Mouse (Mus musculus) forelimb bud, embryonic 11.5 days (tissue): ENCODE results near the gene Tmpo.

Source experiments
- DNase-seq: peaks from one replicate; pipeline ENCODE4 v3.0.0-alpha.2; 2012; ENCODE audit warnings: low read depth, low spot score

The Tmpo gene

DNA sequence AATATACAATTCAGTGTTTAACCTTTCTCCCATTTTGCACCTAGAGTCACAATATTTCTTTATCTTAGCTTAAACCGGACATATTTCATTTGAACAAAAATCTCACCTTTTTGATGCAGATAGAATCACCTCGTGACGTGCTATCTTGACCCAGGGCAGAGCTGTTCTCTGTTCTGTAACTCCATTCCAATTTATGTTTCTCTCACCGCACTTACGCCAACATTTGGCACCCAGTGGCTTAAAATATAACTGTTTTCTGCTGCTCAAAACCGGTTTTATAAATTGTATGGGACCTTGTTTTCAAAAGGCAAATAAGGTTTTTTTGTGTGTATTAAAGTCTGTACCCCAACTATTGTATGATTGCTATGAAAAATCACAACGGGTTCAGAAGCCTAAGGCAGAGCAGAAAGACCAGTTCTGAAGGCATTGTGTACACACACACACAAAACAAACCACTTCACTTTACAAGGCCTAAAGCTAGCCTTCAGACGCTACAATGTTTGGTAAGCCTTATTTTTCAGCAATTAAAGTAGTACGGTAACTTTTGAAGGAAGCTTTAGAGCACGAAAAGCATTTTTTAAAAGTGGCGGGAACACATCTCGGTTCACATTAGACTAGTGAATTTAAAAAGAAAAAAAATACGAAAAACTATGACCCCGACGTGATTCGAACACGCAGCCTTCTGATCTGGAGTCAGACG lies at the start of gene Tmpo:
Tmpo (minus strand) TSS at position 555 of the 700 bp plus-strand sequence.
- peak; percentile 31 for DNase-seq

GRCm38 (mm10) chr10:91230400-91230799 lies 49.3 kb upstream of the Tmpo start:
- DNase-seq, result no peak

DNA sequence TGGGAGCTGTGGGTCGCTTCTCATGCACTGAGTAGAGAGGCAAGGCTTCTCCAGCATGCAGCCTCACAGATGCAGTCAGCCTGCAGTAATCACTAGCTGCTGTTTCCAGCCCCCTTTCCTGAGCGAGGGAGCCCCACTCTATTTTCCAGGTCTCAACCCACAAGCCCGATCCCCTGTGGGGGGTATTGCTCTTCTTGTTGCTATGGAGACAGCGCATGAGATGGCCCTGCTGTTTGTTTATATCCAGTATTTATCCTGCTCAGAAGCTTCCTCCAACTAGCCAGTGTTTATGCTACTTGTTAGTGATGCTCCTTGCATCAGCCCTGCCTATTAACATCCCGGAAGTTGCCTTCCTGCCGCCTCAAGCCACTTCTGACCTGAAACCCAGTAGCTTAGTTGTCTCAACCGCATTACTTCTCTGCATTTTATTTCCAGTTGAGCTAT lies 48.4 kb upstream of the Tmpo start:
- DNase-seq, result peak; percentile 79

DNA sequence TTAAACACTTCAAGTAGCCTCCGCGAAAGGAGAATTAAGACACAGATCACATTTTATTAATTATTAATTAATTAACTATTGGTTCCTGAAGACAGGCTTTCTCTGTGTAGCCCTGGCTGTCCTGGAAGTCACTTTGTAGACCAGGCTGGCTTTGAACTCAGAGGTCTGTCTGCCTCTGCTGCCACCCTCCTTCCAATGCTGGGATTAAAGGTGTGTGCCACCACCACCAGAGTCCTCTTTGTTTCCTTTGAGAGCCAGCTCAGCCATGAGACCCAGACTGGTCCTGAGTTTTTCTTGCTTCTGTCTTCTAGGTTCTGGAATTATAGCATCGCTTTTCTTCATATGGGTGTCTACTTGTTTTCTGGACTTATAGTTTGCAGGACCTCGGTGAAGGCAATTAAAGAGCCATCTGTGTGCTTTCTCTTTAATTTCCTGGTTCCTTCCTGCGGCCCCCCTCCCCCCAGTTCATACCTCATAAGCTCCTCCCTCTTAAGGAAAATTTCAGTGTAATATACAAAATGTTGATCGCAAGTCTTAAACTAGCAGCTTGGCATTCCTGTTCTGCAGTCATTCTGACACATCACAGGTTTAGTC lies 47.9 kb upstream of the Tmpo start:
- DNase-seq, result no peak

DNA sequence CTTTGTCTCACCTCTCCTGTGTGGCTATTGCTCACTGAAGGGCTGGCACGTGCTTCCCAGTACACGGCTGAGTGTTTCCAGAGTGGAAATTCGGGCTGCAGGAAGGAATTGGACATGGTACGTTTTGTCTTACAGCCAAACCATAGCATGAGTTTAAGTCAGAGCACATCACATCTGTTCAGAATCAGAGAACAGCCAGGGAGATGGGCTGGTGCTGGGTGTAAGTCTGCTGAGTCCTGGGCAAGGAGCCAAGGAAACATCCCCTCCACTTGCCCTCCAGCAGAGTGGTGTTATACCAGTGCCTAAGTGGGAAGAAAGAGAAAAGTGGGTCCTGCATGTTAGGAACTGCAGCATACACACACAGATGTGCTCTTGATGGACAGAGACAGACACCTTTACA lies 45.9 kb upstream of the Tmpo start:
- DNase-seq, result no peak

DNA sequence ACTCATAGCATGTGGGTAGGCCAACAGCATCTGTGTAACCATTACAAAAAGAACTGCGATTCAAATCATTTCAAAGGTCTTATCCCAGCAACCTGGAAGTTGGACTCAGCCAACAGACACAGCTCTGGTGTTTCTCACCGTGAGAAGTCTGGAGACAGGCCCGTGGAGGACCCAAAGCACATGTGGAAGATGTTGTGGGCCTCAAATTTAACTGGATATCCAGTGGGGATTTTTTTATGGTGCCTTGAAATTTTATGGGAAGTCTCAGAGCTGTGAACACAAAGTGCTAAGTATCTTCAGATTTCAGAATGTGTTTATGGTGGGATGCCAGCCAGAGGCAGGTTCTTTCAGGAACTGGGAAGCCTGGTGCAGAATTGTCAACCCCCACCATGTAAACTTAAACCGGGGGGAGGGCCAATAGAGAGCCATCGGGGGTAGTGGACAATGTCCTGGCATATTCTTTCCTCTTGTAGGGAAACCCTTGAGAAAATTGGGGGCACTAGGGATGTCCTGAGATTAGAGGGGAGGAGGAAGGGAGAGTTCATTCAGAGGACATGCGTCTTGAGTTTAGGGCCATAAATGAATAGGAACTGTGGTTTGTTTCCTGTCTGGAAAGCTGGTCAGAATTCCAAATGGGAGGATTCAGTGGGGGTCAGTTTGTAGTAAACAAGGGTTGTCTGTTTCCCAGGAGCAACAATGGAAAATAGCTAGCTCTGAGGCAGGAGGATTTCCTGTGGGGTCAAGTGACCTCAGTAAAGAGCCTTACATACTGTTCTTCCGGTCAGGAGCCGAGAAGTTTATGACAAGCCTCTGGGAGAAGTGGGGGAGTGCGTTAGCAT lies 41.5 kb upstream of the Tmpo start:
- DNase-seq, result peak; percentile 60

DNA sequence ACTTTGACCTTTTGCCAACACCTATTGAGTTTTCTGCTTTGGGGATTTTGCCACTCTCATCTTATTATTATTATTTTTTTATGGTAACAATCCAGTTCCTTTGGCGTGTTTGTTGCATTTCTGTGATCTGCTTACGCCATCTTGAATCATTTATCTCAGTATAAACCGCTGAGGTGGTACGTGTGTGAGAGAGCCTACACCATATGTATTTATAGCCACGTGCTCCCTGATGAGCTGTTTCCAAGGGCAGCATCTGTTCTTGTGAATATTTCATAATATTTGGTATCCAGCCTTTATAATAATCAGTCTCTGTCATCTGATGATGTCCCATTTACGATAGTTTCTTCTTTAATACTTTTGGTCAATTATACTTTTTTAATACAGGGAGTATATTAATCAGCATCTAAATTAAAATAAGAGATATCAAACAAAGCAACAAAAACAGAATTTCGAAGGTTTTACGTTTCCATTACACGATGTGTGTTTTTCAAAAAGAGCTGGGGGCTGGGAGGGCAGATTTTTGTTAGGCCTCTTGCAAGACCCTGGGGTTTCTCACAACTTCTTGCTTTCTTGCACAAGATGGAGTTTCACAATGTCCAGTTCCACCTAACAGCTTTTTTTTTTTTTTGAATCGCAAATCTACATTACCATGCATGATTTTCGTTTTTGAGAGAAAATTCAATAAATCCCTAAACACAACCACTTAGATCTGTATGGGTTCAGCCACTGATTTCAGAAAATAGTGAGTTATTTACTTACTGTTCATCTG lies 28.0 kb upstream of the Tmpo start:
- peak; percentile 11 for DNase-seq

GRCm38 (mm10) chr10:91208461-91208860 lies 27.3 kb upstream of the Tmpo start:
- peak; percentile 18 for DNase-seq

DNA sequence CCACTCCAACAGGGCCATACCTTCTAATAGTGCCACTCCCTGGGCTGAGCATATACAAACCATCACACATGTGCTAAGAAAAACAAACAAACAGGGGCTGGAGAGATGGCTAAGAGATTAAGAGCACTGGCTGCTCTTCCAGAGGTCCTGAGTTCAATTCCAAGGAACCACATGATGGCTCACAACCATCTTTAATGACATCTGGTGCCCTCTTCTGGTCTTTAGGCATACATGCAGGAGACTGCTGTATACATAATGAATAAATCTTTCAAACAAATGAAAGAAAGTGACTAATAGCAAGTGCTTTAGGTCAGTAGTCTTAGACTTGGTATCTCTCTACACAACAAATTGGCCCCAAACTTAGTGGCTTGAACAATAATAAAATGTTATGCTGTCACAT lies 26.2 kb upstream of the Tmpo start:
- DNase-seq, result no peak

DNA sequence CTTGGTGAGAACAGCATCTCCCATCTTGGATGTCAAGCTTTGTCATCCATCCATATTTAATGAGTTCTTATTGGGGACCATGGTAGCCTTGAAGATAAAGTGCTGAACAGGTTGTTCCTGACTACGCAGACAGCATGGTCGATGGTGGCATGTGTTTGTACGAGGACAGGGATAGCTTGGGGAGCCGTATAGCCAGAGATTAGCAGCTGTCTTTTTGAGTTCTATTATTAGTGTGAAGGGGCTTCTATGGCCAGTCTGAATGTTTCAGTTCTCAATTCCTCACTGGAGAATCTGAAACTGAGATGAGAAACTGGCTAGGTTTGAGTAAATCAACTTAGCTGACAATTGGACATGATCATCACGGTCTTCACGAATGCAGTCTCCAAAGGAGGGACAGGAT lies 24.5 kb upstream of the Tmpo start:
- DNase-seq, result no peak

- no peak for DNase-seq
Observed at GRCm38 (mm10) chr10:91200581-91200980, 19.5 kb upstream of the Tmpo start.

DNA sequence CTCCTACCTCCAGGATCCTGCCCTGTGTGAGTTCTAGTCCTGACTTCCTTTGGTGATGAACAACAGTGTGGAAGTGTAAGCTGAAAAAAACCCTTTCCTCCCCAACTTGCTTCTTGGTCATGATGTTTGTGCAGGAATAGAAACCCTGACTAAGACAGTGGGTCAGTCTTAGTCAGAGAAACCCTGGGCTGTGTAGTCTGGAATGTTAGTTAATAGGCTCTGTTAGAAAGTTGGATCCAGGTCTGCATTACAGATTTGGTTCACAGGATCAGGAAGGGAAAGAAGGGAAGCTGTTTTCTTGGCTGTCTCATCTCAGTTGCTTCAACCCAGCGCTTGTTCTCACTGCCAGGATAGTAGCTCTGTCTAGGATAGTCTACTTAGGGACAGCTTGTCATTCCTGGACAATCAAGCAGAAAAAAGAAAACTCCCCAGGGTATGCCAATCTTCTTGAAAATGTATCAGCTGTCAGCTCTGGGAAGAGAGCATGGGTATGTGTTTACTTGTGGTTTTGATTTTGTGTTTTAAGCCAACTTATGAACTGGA lies 18.2 kb upstream of the Tmpo start:
- no peak for DNase-seq

- no peak for DNase-seq
Observed at GRCm38 (mm10) chr10:91197704-91198103, 16.6 kb upstream of the Tmpo start.

GRCm38 (mm10) chr10:91196778-91197177 lies 15.7 kb upstream of the Tmpo start:
- DNase-seq, result no peak

GRCm38 (mm10) chr10:91195680-91196079 lies 14.6 kb upstream of the Tmpo start:
- no peak for DNase-seq

- DNase-seq, result no peak
Observed at GRCm38 (mm10) chr10:91195091-91195490, 14.0 kb upstream of the Tmpo start.

- no peak for DNase-seq
Observed at GRCm38 (mm10) chr10:91191851-91192250, 10.7 kb upstream of the Tmpo start.

DNA sequence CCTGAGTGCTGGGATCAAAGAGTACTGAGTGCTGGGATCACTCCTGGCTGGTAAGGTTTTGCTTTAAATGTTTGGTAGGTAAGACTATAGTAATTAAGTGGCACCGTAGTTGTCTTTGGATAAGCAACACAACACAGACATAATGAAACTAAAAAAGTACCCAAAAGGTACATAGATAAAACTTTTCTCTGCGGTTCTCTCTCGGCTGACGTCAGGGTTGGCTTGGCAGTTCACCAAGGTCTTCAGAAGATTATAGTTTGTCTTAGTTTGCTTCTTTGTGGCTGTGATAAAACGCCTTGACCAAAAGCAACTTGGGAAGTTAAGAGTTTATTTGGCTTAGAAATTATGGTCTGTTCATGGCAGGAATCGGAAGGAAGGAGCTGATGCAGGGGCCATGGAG lies 8.4 kb upstream of the Tmpo start:
- no peak for DNase-seq

DNA sequence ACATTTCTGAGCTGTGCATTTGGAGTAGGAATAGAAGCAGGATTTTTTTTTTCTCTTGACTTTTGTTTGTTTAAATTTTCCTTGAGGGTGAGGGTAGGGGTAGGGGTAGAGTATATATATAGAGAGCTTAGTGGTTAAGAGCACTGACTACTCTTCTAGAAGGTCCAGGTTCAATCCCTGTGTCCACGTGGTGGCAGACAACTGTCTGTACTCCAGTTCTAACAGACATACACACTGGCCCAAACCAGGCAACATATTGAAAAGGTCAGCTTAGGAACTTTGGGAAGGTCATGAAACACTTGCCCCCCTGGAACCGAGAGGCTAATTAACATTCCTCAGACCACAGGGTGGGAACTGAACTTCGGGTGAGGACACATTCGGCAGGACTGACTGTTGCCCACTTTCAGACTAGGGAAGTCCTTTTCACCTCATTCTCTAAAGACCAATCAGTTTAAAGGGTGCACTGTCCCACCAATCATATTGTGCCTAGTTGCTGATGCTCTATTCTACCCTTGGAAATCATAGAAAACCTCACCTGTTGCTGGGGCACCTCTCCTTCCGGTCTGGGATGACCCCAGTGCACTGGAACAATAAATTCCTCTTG lies 7.7 kb upstream of the Tmpo start:
- no peak for DNase-seq

- peak; percentile 96 for DNase-seq
Observed at GRCm38 (mm10) chr10:91187872-91188271, 6.8 kb upstream of the Tmpo start.

DNA sequence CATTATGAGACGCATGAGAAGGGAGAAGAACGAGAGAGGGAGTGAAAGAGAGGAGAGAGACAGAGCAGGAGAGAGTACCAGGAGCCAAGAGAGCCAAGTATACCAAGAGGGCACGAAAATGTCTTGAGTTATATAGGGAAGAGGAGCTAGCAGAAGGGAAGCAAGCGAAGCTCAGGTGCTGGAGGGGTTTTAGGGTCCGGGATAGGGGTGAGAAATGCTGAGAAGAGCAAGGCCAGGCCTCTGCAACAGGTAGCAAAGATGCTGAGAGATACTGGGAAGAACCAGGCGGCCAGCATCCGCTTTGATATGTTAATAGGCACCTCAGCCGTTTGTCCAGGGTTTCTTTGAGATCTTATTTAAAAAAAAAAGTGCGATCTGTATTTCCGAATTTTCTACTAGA lies 6.2 kb upstream of the Tmpo start:
- DNase-seq, result no peak
